Mouse (Mus musculus) left cerebral cortex, adult 6 months (tissue): ENCODE data around the gene H2-Q4. TPM values are rescaled to one million over a fixed set of nuclear protein-coding genes. Genes with fewer than 3 reads are reported as not detected.

ENCODE experiments used
- long read RNA-seq, 2 experiments: library from polyadenylated mRNA; unstranded; transcript quantifications; one replicate each; pipeline ENCODE4 v2.0.0; 2019 to 2020
- polyA plus RNA-seq: library from polyadenylated mRNA; unstranded; fragments of <200 nt; fragmentation: Nextera tagmentation; gene quantifications from 2 replicates; pipeline ENCODE4 v1.2.3, GENCODE M21; 2021

Gene H2-Q4
- polyA plus RNA-seq = 0.29 TPM in 1 of 2 replicates, not detected in the other
- long read RNA-seq, experiment 1 = 0 reads
- long read RNA-seq, experiment 2 = 0 reads

DNA sequence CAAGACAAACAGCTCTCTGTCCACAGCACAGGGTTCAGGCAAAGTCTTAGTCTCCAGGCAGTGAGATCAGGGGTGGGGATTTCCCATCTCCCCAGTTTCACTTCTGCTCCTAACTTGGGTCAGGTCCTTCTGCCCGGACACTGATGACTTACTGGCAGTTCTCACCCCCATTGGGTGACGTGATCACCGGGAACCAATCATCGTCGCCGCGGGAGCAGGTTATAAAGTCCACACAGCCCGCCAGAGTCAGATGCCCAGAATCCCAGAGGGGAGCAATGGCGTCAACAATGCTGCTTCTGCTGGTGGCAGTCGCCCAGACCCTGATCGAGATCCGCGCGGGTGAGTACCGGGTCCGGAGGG is at the start of gene H2-Q4:
Gene H2-Q4, plus strand, starts transcription at position 249 of the 360 bp plus-strand sequence.

DNA sequence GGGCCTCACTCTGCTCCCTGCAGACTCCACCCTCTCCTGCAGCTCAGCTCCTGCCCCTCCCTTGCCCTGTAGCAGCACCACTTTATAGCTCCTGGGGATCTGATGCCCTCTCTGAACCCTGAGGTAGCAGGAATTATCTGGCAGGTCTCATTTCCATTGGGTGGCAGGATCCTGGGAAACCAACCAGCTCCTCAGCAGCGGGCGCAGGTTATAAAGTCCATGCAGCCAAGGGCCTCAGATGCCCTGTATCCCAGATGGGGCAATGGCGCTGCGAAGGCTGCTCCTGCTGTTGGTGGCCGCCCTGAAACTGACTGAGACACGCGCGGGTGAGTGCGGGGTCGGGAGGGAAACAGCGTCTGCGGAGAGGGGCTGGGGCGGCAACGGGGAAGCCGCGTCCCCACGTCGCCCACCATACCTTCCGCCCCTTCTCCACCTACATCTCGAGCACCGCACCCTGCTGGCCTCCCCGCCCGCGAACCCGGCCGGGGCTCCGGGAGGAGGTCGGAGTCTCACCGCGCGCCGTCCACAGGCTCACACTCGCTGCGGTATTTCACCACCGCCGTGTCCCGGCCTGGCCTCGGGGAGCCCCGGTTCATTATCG is 37.2 kb upstream of the H2-Q4 start, which contains the start of gene H2-Q2:
Gene H2-Q2, plus strand, starts transcription at position 172 of the 601 bp plus-strand sequence.

DNA sequence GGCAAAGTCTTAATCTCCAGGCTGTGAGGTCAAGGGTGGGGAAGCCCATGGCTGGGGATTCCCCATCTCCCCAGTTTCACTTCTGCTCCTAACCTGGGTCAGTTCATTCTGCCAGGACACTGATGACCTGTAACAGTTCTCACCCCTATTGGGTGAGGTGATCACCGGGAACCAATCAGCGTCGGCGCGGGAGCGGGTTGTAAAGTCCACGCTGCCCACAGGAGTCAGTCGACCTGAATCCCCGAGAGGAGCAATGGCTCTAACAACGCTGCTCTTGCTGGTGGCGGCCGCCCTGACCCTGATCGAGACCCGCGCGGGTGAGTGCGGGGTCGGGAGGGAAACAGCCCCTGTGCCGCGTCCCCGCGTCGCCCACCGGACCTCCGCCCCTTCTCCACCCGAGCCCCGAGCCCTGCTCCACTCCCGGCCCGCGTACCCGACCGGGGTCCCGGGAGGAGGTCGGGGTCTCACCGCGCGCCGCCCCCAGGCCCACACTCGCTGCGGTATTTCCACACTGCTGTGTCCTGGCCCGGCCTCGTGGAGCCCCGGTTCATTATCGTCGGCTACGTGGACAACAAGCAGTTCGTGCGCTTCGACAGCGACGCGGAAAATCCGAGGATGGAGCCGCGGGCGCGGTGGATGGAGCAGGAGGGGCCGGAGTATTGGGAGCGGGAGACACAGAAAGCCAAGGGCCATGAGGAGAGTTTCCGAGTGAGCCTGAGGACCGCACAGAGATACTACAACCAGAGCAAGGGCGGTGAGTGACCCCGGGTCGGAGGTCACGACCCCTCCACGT is 45.4 kb downstream of the H2-Q4 start, which contains the start of gene H2-Q6:
Gene H2-Q6, plus strand, starts transcription at position 227 of the 793 bp plus-strand sequence.

Other genes starting within 250 kb of the H2-Q4 start
- not detected in 2 replicates for gene Apom, start 247.6 kb upstream of the H2-Q4 start, polyA plus RNA-seq
- 59.0 and 84.6 TPM in 2 replicates for gene Bag6, start 244.4 kb upstream of the H2-Q4 start, polyA plus RNA-seq
- 14.9 and 37.9 TPM in 2 replicates for gene Prrc2a, start 214.7 kb upstream of the H2-Q4 start, polyA plus RNA-seq
- gene Aif1, start 203.5 kb upstream of the H2-Q4 start, polyA plus RNA-seq = 32.2 and 36.1 TPM in 2 replicates
- 26.1 and 36.8 TPM in 2 replicates for gene Lst1, start 191.2 kb upstream of the H2-Q4 start, polyA plus RNA-seq
- 0.48 and 0.93 TPM in 2 replicates for gene Ltb, start 185.2 kb upstream of the H2-Q4 start, polyA plus RNA-seq
- not detected in 2 replicates for gene Tnf, start 177.6 kb upstream of the H2-Q4 start, polyA plus RNA-seq
- 0.15 TPM in 1 of 2 replicates, not detected in the other for gene Lta, start 174.3 kb upstream of the H2-Q4 start, polyA plus RNA-seq
- gene Gm16181, start 158.8 kb upstream of the H2-Q4 start, polyA plus RNA-seq = not detected in 2 replicates
- 636 and 753 TPM in 2 replicates for gene Atp6v1g2, start 146.0 kb upstream of the H2-Q4 start, polyA plus RNA-seq
- gene Nfkbil1, start 143.8 kb upstream of the H2-Q4 start, polyA plus RNA-seq = 8.9 and 9.3 TPM in 2 replicates
- gene Ddx39b, start 137.9 kb upstream of the H2-Q4 start, polyA plus RNA-seq = 165 and 169 TPM in 2 replicates
- gene H2-D1, start 116.9 kb upstream of the H2-Q4 start, polyA plus RNA-seq = 62.8 and 80.2 TPM in 2 replicates
- 0.44 and 0.75 TPM in 2 replicates for gene H2-Q1, start 59.2 kb upstream of the H2-Q4 start, polyA plus RNA-seq
- gene H2-Q2, start 37.4 kb upstream of the H2-Q4 start, polyA plus RNA-seq = 0.49 and 0.67 TPM in 2 replicates
- gene H2-Q6, start 45.2 kb downstream of the H2-Q4 start, polyA plus RNA-seq = 1.5 and 1.7 TPM in 2 replicates
- gene H2-Q7, start 59.5 kb downstream of the H2-Q4 start, polyA plus RNA-seq = 2.5 and 3.5 TPM in 2 replicates
- 0.18 and 0.22 TPM in 2 replicates for gene H2-Q10, start 90.5 kb downstream of the H2-Q4 start, polyA plus RNA-seq
- not detected in 2 replicates for gene Pou5f1, start 126.4 kb downstream of the H2-Q4 start, polyA plus RNA-seq
- 12.5 and 13.0 TPM in 2 replicates for gene Tcf19, start 137.2 kb downstream of the H2-Q4 start, polyA plus RNA-seq
- gene Cchcr1, start 137.5 kb downstream of the H2-Q4 start, polyA plus RNA-seq = 1.8 and 2.2 TPM in 2 replicates
- gene Psors1c2, start 153.6 kb downstream of the H2-Q4 start, polyA plus RNA-seq = not detected in 2 replicates
- 1.3 and 1.6 TPM in 2 replicates for gene Cdsn, start 172.5 kb downstream of the H2-Q4 start, polyA plus RNA-seq
- gene 2300002M23Rik, start 187.8 kb downstream of the H2-Q4 start, polyA plus RNA-seq = not detected in 2 replicates
- gene Sfta2, start 221.9 kb downstream of the H2-Q4 start, polyA plus RNA-seq = not detected in 2 replicates
- gene Gm9573, start 247.0 kb downstream of the H2-Q4 start, polyA plus RNA-seq = not detected in 2 replicates